Mouse (Mus musculus) left cerebral cortex, adult 11 months (tissue): ENCODE measurements around the gene Gng10.

ENCODE experiments used
- DNase-seq: peaks from one replicate; pipeline ENCODE4 v3.0.0; 2022; ENCODE audit warnings: low spot score

The Gng10 gene

GRCm38 (mm10) chr4:59034918-59035785 is at the start of gene Gng10:
TSS of gene Gng10 (plus strand) at chr4:59035088.
- peak; percentile 40 for DNase-seq

- DNase-seq: peak; percentile 30
These were observed 49.7 kb upstream of the Gng10 start for GRCm38 (mm10) chr4:58985157-58985648.

DNA sequence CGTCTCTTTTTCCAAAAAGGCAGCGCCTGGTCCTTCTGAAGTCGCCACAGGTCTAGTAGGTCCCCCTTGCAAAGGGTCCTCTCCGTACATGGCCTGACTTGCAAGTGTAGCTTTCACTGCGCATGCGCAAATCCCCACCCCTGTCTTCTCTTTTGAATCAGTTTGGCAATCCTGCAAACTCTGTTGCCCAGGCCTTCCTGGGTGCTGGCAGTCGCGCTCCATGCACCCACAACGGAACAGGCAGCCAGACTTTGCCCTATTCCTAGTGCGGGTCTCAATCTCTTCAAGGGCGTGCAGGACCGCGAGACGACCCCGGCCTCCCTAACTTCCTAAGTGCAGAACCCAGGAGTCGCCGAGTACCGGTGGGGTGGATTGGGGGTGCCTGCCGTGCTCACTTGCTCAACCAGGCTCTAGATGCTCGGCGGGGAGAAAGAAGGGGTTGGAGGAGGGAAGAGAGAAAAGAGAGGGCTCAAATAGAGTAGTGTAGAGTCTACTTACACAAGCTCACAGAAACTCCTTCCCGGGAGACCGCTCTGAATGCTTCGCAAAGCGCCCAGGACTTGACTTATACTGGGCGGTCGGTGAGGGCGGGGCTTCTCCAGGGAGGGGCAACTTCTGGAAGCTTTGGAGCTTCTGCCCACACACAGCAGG is 48.2 kb upstream of the Gng10 start, which contains the start of gene Ptgr1:
Gene Ptgr1 (minus strand): TSS at position 580 of the 651 bp plus-strand sequence.
- peak; percentile 47 for DNase-seq

DNA sequence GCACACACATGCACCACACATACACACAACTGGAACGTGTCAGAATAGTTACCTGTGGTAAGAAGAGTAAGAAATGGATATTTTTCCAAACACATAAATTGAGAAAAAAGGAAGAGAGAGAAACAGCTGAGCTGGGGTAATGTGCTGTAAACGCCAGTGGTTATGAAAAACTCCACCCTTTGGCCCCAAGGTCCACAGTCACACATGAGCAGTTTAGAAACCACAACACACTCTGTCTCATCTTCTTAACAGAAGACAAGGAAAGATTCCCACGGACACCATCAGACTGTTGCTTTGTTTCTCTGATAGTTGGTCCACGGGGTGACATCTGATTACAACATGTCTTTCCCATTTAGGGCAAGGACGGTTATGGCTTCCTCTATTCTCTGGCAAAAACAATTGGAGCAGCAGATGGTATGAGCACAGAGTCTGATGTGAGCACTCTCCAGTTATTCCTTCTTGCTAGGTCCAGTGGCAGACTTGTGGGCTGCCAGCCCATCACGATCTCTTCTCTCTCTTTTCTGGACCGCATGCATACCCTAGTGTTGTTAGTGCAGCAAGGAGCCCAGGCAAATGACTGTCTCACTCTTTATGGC is 45.5 kb upstream of the Gng10 start:
- DNase-seq: no peak

- no peak for DNase-seq
These were observed 44.1 kb upstream of the Gng10 start for GRCm38 (mm10) chr4:58990609-58991434.

- DNase-seq: no peak
These were observed 42.7 kb upstream of the Gng10 start for GRCm38 (mm10) chr4:58992195-58992594.

DNA sequence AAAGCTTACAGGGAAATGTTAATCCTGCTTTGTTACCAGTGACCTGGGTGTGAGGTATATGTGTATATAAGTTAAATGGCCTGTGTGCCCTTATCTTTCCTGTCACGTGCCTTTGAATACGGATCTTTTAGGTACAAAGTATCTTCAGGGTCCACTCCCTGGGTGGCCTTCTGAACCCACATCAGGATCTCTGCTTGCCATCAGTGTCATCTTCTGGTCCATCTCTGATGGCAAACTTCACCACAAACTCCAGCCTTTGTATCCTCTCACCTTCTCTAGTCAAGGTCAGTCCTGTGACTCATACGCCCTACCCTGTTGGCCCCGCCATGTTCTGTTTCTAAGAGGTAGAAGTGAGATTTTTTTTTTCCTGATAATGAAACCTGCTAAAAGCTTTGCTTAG is 40.1 kb upstream of the Gng10 start, which contains the start of gene Dnajc25:
Gene Dnajc25 (plus strand): TSS at position 301 of the 400 bp plus-strand sequence.
- DNase-seq: no peak

DNA sequence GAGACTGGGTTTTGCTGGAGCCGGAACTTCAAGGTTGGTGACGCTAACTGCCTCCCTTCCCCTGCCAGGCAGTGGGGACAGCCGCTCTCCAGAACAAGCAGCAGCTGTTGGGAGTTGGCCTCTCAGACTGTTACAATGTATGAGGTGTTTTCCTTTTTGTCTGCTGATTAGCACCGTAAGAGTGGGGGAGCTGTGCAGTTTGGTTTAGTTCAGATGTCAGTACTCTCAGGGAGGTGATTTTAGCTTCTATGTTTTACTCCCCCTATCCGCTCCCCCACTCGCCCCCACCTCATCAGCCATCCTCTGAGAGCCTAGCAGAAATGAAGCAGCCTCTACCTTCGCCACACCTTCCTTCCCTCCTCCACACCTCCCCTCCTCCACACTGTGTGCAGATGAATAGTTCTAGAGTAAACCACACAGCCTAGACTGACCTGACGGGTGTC is 39.6 kb upstream of the Gng10 start:
- no peak for DNase-seq

DNA sequence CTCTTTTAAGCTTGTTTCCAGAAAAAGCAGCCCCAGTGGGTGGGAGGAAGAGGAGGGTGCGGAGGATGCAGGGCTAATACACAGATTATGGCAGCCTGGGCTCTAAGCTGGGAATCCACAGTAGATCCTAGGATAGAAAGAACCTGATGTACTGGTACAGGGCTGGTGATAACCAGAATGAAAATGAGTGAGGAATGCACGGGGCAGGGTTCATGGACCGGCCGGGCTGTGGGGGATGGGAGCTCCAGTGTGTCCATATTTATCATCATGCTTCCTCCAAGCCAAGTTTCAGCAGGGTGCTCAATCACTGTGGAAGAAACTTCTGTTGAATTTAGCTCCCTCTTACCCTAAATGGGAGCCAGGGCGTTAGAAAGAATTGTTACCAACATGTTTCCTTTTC is 37.8 kb upstream of the Gng10 start:
- no peak for DNase-seq

- no peak for DNase-seq
These were observed 36.2 kb upstream of the Gng10 start for GRCm38 (mm10) chr4:58998688-58999087.

DNA sequence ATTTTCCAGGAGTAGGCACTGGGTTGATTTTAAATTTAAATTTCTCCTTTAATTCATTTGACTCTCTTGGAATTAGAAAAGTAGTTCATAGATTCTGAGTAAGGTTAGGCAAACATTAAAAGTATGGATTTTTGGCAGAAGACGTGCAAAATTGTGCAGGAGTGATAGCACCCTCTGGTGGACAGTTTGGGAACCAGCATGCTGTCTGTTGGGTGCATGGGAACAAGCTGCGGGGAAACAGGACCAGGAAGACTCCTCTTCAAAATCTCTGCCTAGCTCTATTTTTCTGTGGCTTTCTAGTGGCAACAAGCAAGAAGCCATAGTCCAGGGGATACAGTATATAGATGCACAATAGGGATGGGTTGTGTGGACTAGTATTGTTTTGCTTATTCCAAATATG is 35.2 kb upstream of the Gng10 start:
- peak; percentile 59 for DNase-seq

DNA sequence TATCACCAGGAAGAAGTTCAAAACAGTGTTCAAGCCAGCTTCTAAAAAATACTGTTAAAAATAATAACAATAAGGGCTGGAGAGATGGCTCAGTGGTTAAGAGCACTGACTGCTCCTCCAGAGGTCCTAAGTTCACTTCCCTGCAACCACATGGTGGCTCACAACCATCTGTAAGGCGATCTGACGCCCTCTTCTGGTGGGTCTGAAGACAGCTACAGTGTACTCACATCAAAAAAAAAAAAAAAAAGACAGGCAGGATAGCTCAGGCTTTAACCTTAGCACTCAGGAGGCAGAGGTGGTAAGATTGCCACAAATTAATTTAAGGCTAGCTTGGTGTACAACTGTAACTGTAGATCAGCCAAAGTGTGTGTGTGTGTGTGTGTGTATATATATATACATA is 34.3 kb upstream of the Gng10 start:
- no peak for DNase-seq

- DNase-seq: peak; percentile 86
These were observed 31.7 kb upstream of the Gng10 start, which contains the start of gene Gm20503 for GRCm38 (mm10) chr4:59002948-59003805. TSS of gene Gm20503 (plus strand) at chr4:59003210.

DNA sequence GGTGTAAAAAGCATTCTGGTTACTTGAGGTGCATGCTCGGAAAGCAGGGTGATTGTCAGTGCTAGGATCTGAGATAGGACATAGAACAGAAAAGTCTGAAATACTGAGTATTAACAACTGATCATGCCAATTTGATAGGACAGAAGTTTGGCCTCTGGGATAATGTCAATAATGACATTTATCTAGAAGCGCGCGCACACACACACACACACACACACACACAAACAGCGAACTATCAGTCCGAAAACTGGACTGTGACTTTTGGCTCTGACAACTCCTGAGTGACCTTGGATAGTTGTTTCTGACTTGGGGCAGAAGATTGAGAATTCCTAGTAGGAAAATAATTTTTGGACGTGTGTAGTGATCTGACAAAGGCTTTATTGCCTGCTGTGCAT is 31.1 kb upstream of the Gng10 start:
- DNase-seq: no peak

DNA sequence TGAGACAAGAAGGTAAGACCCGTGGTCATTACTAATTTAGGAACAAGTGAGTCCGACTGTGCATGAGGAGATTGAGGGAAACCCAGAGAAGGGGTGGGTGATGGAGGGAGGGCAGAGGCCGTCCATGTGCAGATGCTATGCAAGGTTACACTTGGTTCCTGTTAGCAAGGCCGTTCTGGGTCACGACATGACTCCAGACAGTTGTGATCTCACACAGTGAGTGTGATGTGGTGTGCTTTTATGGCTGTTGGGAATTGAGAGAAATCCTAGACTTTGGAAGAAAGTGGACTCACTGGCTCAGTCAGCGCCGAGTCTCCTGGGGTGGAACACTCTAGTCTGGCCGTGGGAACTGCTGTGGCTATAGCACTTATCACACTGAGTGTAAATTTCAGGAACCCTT is 28.7 kb upstream of the Gng10 start:
- DNase-seq: no peak

GRCm38 (mm10) chr4:59007016-59007415 is 27.9 kb upstream of the Gng10 start:
- DNase-seq: no peak

- DNase-seq: no peak
These were observed 26.9 kb upstream of the Gng10 start for GRCm38 (mm10) chr4:59007974-59008373.

DNA sequence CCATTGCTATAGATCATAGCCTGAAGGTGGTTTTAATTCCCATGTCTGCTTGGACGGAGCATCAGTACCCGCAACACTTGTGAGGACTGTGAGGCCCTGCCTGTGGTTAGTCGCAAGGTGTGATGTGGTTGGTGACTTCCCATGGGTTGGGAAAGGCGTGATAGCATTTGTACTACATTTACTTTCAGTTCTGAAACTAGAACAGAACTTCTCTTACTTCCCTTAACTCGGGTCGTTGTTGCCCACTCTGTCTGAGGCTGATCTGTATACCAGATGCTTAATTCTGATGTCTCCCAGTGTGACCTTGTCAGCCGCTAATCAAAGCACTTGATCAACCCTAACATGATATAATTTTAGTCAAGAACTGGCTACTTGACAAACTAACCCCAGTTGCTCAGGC is 25.7 kb upstream of the Gng10 start:
- DNase-seq: no peak

DNA sequence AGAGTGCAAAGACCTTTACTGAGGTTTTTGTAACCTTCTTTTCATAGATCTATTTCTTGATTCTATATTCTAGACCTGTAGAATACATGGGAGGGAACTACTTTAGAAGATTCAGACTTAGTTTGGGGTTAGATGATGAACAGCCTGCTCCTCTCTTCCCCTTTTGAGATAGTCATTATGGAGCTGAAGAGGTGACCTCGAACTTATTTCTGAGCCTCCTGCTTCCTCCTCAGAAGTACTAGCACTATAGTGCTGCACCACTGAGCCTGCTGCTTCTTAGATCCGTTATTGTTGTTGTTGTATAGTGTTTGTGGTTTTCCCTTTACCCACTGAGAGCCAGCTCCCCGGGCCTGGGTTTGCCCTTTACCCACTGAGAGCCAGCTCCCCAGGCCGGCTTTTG is 25.2 kb upstream of the Gng10 start:
- DNase-seq: no peak

GRCm38 (mm10) chr4:59011446-59011845 is 23.4 kb upstream of the Gng10 start:
- no peak for DNase-seq

DNA sequence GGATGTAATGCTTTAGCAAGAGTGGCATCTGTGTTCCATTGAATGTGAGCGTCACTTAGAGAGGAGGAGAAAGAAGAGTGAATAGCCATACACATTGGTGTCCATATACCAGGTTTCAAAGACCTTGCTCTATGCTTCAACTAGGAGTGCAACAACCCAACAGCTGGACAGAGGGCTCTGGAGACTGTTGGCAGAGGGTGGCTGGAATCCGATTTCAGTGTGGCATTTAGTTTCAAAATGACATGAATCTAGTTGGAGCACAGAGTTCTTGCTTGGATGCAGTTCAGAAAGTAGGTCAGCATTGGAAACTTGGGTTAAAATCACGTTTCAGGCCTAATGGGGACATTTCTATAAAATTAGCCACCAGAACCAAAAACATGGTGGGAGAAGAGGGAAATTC is 19.7 kb upstream of the Gng10 start:
- DNase-seq: no peak
